ENCODE assay signal across 8 mouse cellular contexts in genomic region chr11:87449200-87449547, GRCm38 (mm10). TPM values are rescaled to one million over a fixed set of nuclear protein-coding genes. Genes with fewer than 3 reads are reported as not detected.
DNase-seq lines count a peak whose midpoint lies in the region; ATAC-seq and TF ChIP-seq lines count a peak whose summit lies in the region.

No protein-coding gene starts in this region.

- H3K4me3 ChIP-seq in hindbrain, embryonic 11.5 days (ENCODE audit: low read depth, low read length), result no peak overlapping the region
- no peak overlapping the region for H3K4me3 ChIP-seq in hindbrain, postnatal 0 days (ENCODE audit: low read length)
- H3K4me3 ChIP-seq in CH12.LX (replicated peaks in 1 of 3; ENCODE audit: low read depth in 2 of 3, low read length in 2 of 3, poor library complexity in 1 of 3), result no peak overlapping the region
- H3K4me3 ChIP-seq in embryonic facial prominence, embryonic 14.5 days (ENCODE audit: low read depth, low read length), result no peak overlapping the region
- H3K4me3 ChIP-seq in liver, embryonic 15.5 days (replicated peaks), result no peak overlapping the region

- no peak overlapping the region for H3K4me2 ChIP-seq in hindbrain, embryonic 11.5 days (replicated peaks; ENCODE audit: low read depth, low read length)
- no peak overlapping the region for H3K4me2 ChIP-seq in hindbrain, postnatal 0 days (ENCODE audit: low read depth, low read length)
- no peak overlapping the region for H3K4me2 ChIP-seq in CH12.LX (ENCODE audit: insufficient read depth, low read depth, poor library complexity, severe bottlenecking)
- no peak overlapping the region for H3K4me2 ChIP-seq in embryonic facial prominence, embryonic 14.5 days (ENCODE audit: low read depth, low read length)
- peak overlapping the region; percentile 18; the same call in 1 of the 2 replicates for H3K4me2 ChIP-seq in liver, embryonic 15.5 days

- in situ Hi-C loops in CH12.LX (cut with MboI; ENCODE audit: low pct_ligation_motif_present, low pct_unique_long_range_greater_than_20kb, low sequenced_read_pairs), result no loop called here

- 0 out of 2 replicates have a peak, but pooled peaks cover 2% of the 10 kb centered on the region for H3K4me1 ChIP-seq in hindbrain, embryonic 11.5 days (replicated peaks; ENCODE audit: control insufficient read depth, insufficient read depth, low read length)
- H3K4me1 ChIP-seq in hindbrain, postnatal 0 days (ENCODE audit: insufficient read depth, low read length), result no peaks in the 10 kb centered on the region
- H3K4me1 ChIP-seq in CH12.LX (ENCODE audit: control insufficient read depth in 1 of 2, insufficient read depth in 2 of 2), result peaks cover 10 to 29% of the 10 kb centered on the region in 2 experiments; a peak in 3 of 4 replicates
- H3K4me1 ChIP-seq in embryonic facial prominence, embryonic 14.5 days (ENCODE audit: control insufficient read depth, insufficient read depth, low read length), result peaks cover 5% of the 10 kb centered on the region; the same call in 1 of the 2 replicates
- peaks cover 40% of the 10 kb centered on the region for H3K4me1 ChIP-seq in liver, embryonic 15.5 days (replicated peaks)

- no peaks in the 10 kb centered on the region for H3K27me3 ChIP-seq in hindbrain, embryonic 11.5 days (ENCODE audit: control insufficient read depth, insufficient read depth, low read length)
- no peaks in the 10 kb centered on the region for H3K27me3 ChIP-seq in hindbrain, postnatal 0 days (ENCODE audit: insufficient read depth, low read length)
- no peaks in the 10 kb centered on the region for H3K27me3 ChIP-seq in CH12.LX (replicated peaks)
- no peaks in the 10 kb centered on the region for H3K27me3 ChIP-seq in embryonic facial prominence, embryonic 14.5 days (replicated peaks; ENCODE audit: control insufficient read depth, insufficient read depth, low read length)
- H3K27me3 ChIP-seq in liver, embryonic 15.5 days, result no peaks in the 10 kb centered on the region

- peak overlapping the region; percentile 58 for H3K27ac ChIP-seq in hindbrain, embryonic 11.5 days (ENCODE audit: low read depth, low read length)
- H3K27ac ChIP-seq in hindbrain, postnatal 0 days, result no peak overlapping the region
- no peak overlapping the region for H3K27ac ChIP-seq in CH12.LX (ENCODE audit: insufficient read depth, low read depth)
- H3K27ac ChIP-seq in embryonic facial prominence, embryonic 14.5 days (replicated peaks; ENCODE audit: low read depth, low read length), result peak overlapping the region; percentile 83
- H3K27ac ChIP-seq in liver, embryonic 15.5 days (replicated peaks), result peak overlapping the region; percentile 84

- no peak overlapping the region for H3K9ac ChIP-seq in hindbrain, embryonic 11.5 days (ENCODE audit: low read depth, low read length)
- H3K9ac ChIP-seq in hindbrain, postnatal 0 days (replicated peaks; ENCODE audit: low read length), result no peak overlapping the region
- no peak overlapping the region for H3K9ac ChIP-seq in CH12.LX (ENCODE audit: insufficient read depth, low read depth)
- no peak overlapping the region for H3K9ac ChIP-seq in embryonic facial prominence, embryonic 14.5 days (ENCODE audit: low read depth, low read length)
- no peak overlapping the region for H3K9ac ChIP-seq in liver, embryonic 15.5 days

- no peaks in the 10 kb centered on the region for H3K79me2 ChIP-seq in CH12.LX (replicated peaks; ENCODE audit: control insufficient read depth, extremely low read depth, insufficient read depth, poor library complexity, severe bottlenecking)

- no peak for DNase-seq in hindbrain, embryonic 11.5 days (ENCODE audit: low spot score)
- DNase-seq in hindbrain, postnatal 0 days (ENCODE audit: low spot score), result no peak
- DNase-seq in CH12.LX (ENCODE audit: extremely low read depth), result no peak
- DNase-seq in embryonic facial prominence, embryonic 14.5 days (ENCODE audit: low spot score), result no peak
- DNase-seq in right cerebral cortex, postnatal 36 days (ENCODE audit: low spot score in 2 of 2), result no peak
- no peak for DNase-seq in thymus, postnatal 0 days (ENCODE audit: low spot score)

- no peak; the same call in 1 of the 2 replicates for TF ChIP-seq EP300 in CH12.LX (IDR thresholded peaks at IDR 0.05; ENCODE audit: low read length)

- no peaks in the 10 kb centered on the region for H3K9me3 ChIP-seq in hindbrain, embryonic 11.5 days (ENCODE audit: control insufficient read depth, low read length)
- no peaks in the 10 kb centered on the region for H3K9me3 ChIP-seq in hindbrain, postnatal 0 days (ENCODE audit: low read length)
- no peaks in the 10 kb centered on the region for H3K9me3 ChIP-seq in CH12.LX (replicated peaks; ENCODE audit: low read length)
- H3K9me3 ChIP-seq in embryonic facial prominence, embryonic 14.5 days (ENCODE audit: control insufficient read depth, low read length), result no peaks in the 10 kb centered on the region
- H3K9me3 ChIP-seq in liver, embryonic 15.5 days (replicated peaks), result no peaks in the 10 kb centered on the region

- TF ChIP-seq CTCF in hindbrain, postnatal 0 days (IDR thresholded peaks at IDR 0.05; ENCODE audit: low read depth), result no peak
- no peak for TF ChIP-seq CTCF in CH12.LX (conservative IDR thresholded peaks at IDR 0.05 in 1 of 2, IDR thresholded peaks at IDR 0.05 in 1 of 2; ENCODE audit: low read depth in 2 of 2, low read length in 2 of 2)

- TF ChIP-seq POLR2A in CH12.LX (IDR thresholded peaks at IDR 0.05; ENCODE audit: low read depth, low read length), result no peak

- H3K36me3 ChIP-seq in hindbrain, embryonic 11.5 days (ENCODE audit: control insufficient read depth, insufficient read depth, low read length), result no peaks in the 10 kb centered on the region
- no peaks in the 10 kb centered on the region for H3K36me3 ChIP-seq in hindbrain, postnatal 0 days (ENCODE audit: insufficient read depth, low read length)
- no peaks in the 10 kb centered on the region for H3K36me3 ChIP-seq in CH12.LX (replicated peaks in 1 of 2; ENCODE audit: control insufficient read depth in 1 of 2, insufficient read depth in 1 of 2, low read length in 1 of 2)
- H3K36me3 ChIP-seq in embryonic facial prominence, embryonic 14.5 days (ENCODE audit: control insufficient read depth, insufficient read depth, low read length), result no peaks in the 10 kb centered on the region
- no peaks in the 10 kb centered on the region for H3K36me3 ChIP-seq in liver, embryonic 15.5 days (replicated peaks)

- ATAC-seq in hindbrain, embryonic 11.5 days (ENCODE audit: low FRiP score), result no peak
- no peak for ATAC-seq in hindbrain, postnatal 0 days
- ATAC-seq in embryonic facial prominence, embryonic 14.5 days (ENCODE audit: low read depth), result no peak
- ATAC-seq in liver, embryonic 15.5 days (ENCODE audit: insufficient read depth), result no peak
- ATAC-seq in inflammation-experienced regulatory T-cells, adult 6 months, result no peak

- no peak for TF ChIP-seq RAD21 in CH12.LX (IDR thresholded peaks at IDR 0.05; ENCODE audit: low read depth, low read length)

- WGBS in hindbrain, embryonic 11.5 days, result 14% methylated on average over 3 of the region's 3 CpGs
- WGBS in hindbrain, postnatal 0 days, result 12% methylated on average over 3 of the region's 3 CpGs
- 6% methylated on average over 3 of the region's 3 CpGs for WGBS in embryonic facial prominence, embryonic 14.5 days
- WGBS in liver, embryonic 15.5 days (ENCODE audit: insufficient replicate concordance), result 2% methylated on average over 3 of the region's 3 CpGs

- dilution Hi-C loops in CH12.LX (cut with MboI; ENCODE audit: extremely low pct_ligation_motif_present, extremely low pct_unique_long_range_greater_than_20kb, low sequenced_read_pairs), result no loop called here

TF ChIP-seq in CH12.LX, 34 proteins besides CTCF, POLR2A, EP300 and RAD21:
- TF ChIP-seq USF2 (conservative IDR thresholded peaks at IDR 0.05; ENCODE audit: low read depth, low read length), result no peak
- 0 out of 2 replicates have a peak, but pooled peaks have one; percentile 1 for TF ChIP-seq SMC3 (IDR thresholded peaks at IDR 0.05; ENCODE audit: low read depth, low read length)

RNA-seq across cellular contexts. Expression of gene Tex14, which starts 44.3 kb away (rescaled TPM):
- polyA plus RNA-seq in hindbrain, embryonic 11.5 days (2014; fragmentation: Nextera tagmentation; extraction: Ambion mirVana), result 0.35 TPM in 1 of 2 replicates, not detected in the other
- 0.47 and 0.73 TPM in 2 replicates for total RNA-seq in hindbrain, postnatal 0 days (2014; rRNA removed)
- 2.6 and 3.4 TPM in 2 replicates for polyA plus RNA-seq in hindbrain, postnatal 0 days (2015; fragmentation: Nextera tagmentation; extraction: Ambion mirVana)
- total RNA-seq in CH12.LX (2012; rRNA removed) (1.4 and 1.5 TPM in 2 replicates), CH12.LX (2014; rRNA removed) (1.4 and 2.1 TPM in 2 replicates)
- polyA plus RNA-seq in CH12.LX (2012; ENCODE audit: insufficient read length, low read depth), result 1.3 and 1.6 TPM in 2 replicates
- polyA plus RNA-seq in embryonic facial prominence, embryonic 14.5 days (2014; fragmentation: Nextera tagmentation; extraction: Ambion mirVana), result 4.8 and 5.6 TPM in 2 replicates
- 0.05 TPM in 2 replicates for polyA plus RNA-seq in liver, embryonic 15.5 days (2015; fragmentation: Nextera tagmentation; extraction: Ambion mirVana)
- under 1 TPM in 2 of 3 experiments, not detected in 1; 0.34 to 0.60 TPM for polyA plus RNA-seq in inflammation-experienced regulatory T-cells, adult 6 months (2017; shearing (Covaris generic))
- 0.53 and 0.62 TPM in 2 replicates for polyA plus RNA-seq in thymus, postnatal 0 days (2015; fragmentation: Nextera tagmentation; extraction: Ambion mirVana)

RNA-seq across cellular contexts. Expression of gene Rad51c, which starts 44.4 kb away (rescaled TPM):
- polyA plus RNA-seq in hindbrain, embryonic 11.5 days (2014; fragmentation: Nextera tagmentation; extraction: Ambion mirVana), result 12.2 and 13.1 TPM in 2 replicates
- 3.5 and 3.7 TPM in 2 replicates for total RNA-seq in hindbrain, postnatal 0 days (2014; rRNA removed)
- polyA plus RNA-seq in hindbrain, postnatal 0 days (2015; fragmentation: Nextera tagmentation; extraction: Ambion mirVana), result 2.0 and 4.2 TPM in 2 replicates
- total RNA-seq in CH12.LX (2012; rRNA removed), result 5.3 and 6.8 TPM in 2 replicates
- 5.6 and 6.3 TPM in 2 replicates for total RNA-seq in CH12.LX (2014; rRNA removed)
- 4.8 and 6.1 TPM in 2 replicates for polyA plus RNA-seq in CH12.LX (2012; ENCODE audit: insufficient read length, low read depth)
- polyA plus RNA-seq in embryonic facial prominence, embryonic 14.5 days (2014; fragmentation: Nextera tagmentation; extraction: Ambion mirVana), result 5.2 and 7.2 TPM in 2 replicates
- polyA plus RNA-seq in liver, embryonic 15.5 days (2015; fragmentation: Nextera tagmentation; extraction: Ambion mirVana), result 4.1 and 4.3 TPM in 2 replicates
- polyA plus RNA-seq in inflammation-experienced regulatory T-cells, adult 6 months (2017; shearing (Covaris generic)), result 1 to 10 TPM; 1.6 to 5.3 (median 2.1) TPM
- polyA plus RNA-seq in thymus, postnatal 0 days (2015; fragmentation: Nextera tagmentation; extraction: Ambion mirVana), result 6.8 and 6.9 TPM in 2 replicates

Comparison
In these comparisons a context has a peak if more than half of its experiments do, and no peak if none do; other contexts are left out.
1. H3K27ac ChIP-seq: peak in hindbrain, embryonic 11.5 days (single experiment), embryonic facial prominence, embryonic 14.5 days (single experiment) and liver, embryonic 15.5 days (single experiment); none in hindbrain, postnatal 0 days (single experiment) and CH12.LX (single experiment).